Mouse (Mus musculus) embryonic facial prominence, embryonic 15.5 days (tissue): ENCODE measurements around the gene Ggt1. TPM values are rescaled to one million over a fixed set of nuclear protein-coding genes. Genes with fewer than 3 reads are reported as not detected.
"Not testable (repeated sequence)": the region's sequence is repeated elsewhere in the genome, so short reads cannot be mapped to it uniquely, and the experiment has no call there.

Experiments used
- ATAC-seq: fragments of 200-750 bp; cut with Nextera tagmentation; 2 replicates; pipeline ENCODE4 v1.8.0; 2017; ENCODE audit warnings: low read depth, moderate TSS enrichment; ENCODE audit not compliant: insufficient number of reproducible peaks, low FRiP score, low TSS enrichment
- H3K27ac ChIP-seq: fragments of 300-500 bp; sonication (generic); replicated peaks from 2 replicates; pipeline ENCODE4 v1.5.1; 2015; ENCODE audit warnings: mild to moderate bottlenecking, inconsistent platforms
- H3K27me3 ChIP-seq: fragments of 300-500 bp; sonication (generic); 2 replicates; pipeline ENCODE4 v1.6.1; 2015; ENCODE audit warnings: inconsistent platforms
- H3K36me3 ChIP-seq: fragments of 300-500 bp; sonication (generic); 2 replicates; pipeline ENCODE4 v1.6.1; 2015; ENCODE audit warnings: mild to moderate bottlenecking, inconsistent platforms
- H3K4me1 ChIP-seq: fragments of 300-500 bp; sonication (generic); 2 replicates; pipeline ENCODE4 v1.6.1; 2015; ENCODE audit warnings: inconsistent platforms
- H3K4me2 ChIP-seq: fragments of 300-500 bp; sonication (generic); replicated peaks from 2 replicates; pipeline ENCODE4 v1.6.1; 2015; ENCODE audit warnings: mild to moderate bottlenecking, inconsistent platforms
- H3K4me3 ChIP-seq: fragments of 300-500 bp; sonication (generic); replicated peaks from 2 replicates; pipeline ENCODE4 v1.5.1; 2015; ENCODE audit warnings: mild to moderate bottlenecking, inconsistent platforms
- H3K9ac ChIP-seq: fragments of 300-500 bp; sonication (generic); 2 replicates; pipeline ENCODE4 v1.6.1; 2015; ENCODE audit warnings: inconsistent platforms
- H3K9me3 ChIP-seq: fragments of 300-500 bp; sonication (generic); replicated peaks from 2 replicates; pipeline ENCODE4 v1.6.1; 2016; ENCODE audit warnings: inconsistent platforms
- WGBS: fragments of 180-500 bp; shearing (Covaris S2); methylation state at CpG from one replicate; pipeline ENCODE4 v1.1.7; 2015; 5-methylcytosine and 5-hydroxymethylcytosine counted together
- polyA plus RNA-seq: library from polyadenylated mRNA; unstranded; fragments of >200 nt; fragmentation: Nextera tagmentation; extraction: Ambion mirVana; gene quantifications from 2 replicates; pipeline ENCODE4 v1.2.1, GENCODE M21; 2015

The Ggt1 gene
- polyA plus RNA-seq, 1 experiment from 2014 or later: 2.2 TPM

GRCm38 (mm10) chr10:75564687-75565265, 3.4 kb downstream of the Ggt1 start:
- H3K27ac ChIP-seq: no peak overlapping the region
- ATAC-seq: no peak
- no peak overlapping the region for H3K4me2 ChIP-seq
- WGBS: 79% methylated on average over 12 of the region's 12 CpGs
- H3K9ac ChIP-seq: no peak overlapping the region
- H3K4me1 ChIP-seq: peaks cover 12% of the 10 kb centered on the region
- no peak overlapping the region for H3K4me3 ChIP-seq
- H3K36me3 ChIP-seq: no peaks in the 10 kb centered on the region
- H3K9me3 ChIP-seq: no peaks in the 10 kb centered on the region
- H3K27me3 ChIP-seq: peaks cover 22% of the 10 kb centered on the region

GRCm38 (mm10) chr10:75565436-75565835, 4.0 kb downstream of the Ggt1 start:
- 57% methylated on average over 6 of the region's 6 CpGs for WGBS

GRCm38 (mm10) chr10:75565906-75566305, 4.5 kb downstream of the Ggt1 start:
- peaks cover 13% of the 10 kb centered on the region; the same call in 1 of the 2 replicates for H3K27me3 ChIP-seq
- no peaks in the 10 kb centered on the region for H3K9me3 ChIP-seq
- no peak overlapping the region for H3K4me2 ChIP-seq
- no peaks in the 10 kb centered on the region for H3K36me3 ChIP-seq
- no peak overlapping the region for H3K9ac ChIP-seq
- H3K27ac ChIP-seq: no peak overlapping the region
- ATAC-seq: peak; percentile 30; the same call in 1 of the 2 replicates
- 80% methylated on average over 7 of the region's 7 CpGs for WGBS
- no peak overlapping the region for H3K4me3 ChIP-seq
- H3K4me1 ChIP-seq: peaks cover under 1% of the 10 kb centered on the region; the same call in 1 of the 2 replicates

More at GRCm38 (mm10) chr10:75565436-75565835, 4.0 kb downstream of the Ggt1 start:
- Histone ChIP-seq H3K36me3 (no peaks in the 10 kb centered on the region), H3K9ac (no peak overlapping the region), H3K9me3 (no peaks in the 10 kb centered on the region), H3K27me3 (peaks cover 17% of the 10 kb centered on the region), H3K4me1 (peaks cover 5% of the 10 kb centered on the region), H3K4me2 (no peak overlapping the region), H3K4me3 (no peak overlapping the region), H3K27ac (no peak overlapping the region)
- no peak for ATAC-seq

- Histone ChIP-seq H3K4me2 (no peak overlapping the region), H3K27ac (no peak overlapping the region), H3K4me3 (no peak overlapping the region), H3K36me3 (no peaks in the 10 kb centered on the region), H3K4me1 (no peaks in the 10 kb centered on the region), H3K9ac (no peak overlapping the region), H3K27me3 (peaks cover 9% of the 10 kb centered on the region; the same call in 1 of the 2 replicates), H3K9me3 (no peaks in the 10 kb centered on the region)
- 76% methylated on average over 5 of the region's 5 CpGs for WGBS
- no peak for ATAC-seq
Measured at GRCm38 (mm10) chr10:75566321-75566720, 4.9 kb downstream of the Ggt1 start.

DNA sequence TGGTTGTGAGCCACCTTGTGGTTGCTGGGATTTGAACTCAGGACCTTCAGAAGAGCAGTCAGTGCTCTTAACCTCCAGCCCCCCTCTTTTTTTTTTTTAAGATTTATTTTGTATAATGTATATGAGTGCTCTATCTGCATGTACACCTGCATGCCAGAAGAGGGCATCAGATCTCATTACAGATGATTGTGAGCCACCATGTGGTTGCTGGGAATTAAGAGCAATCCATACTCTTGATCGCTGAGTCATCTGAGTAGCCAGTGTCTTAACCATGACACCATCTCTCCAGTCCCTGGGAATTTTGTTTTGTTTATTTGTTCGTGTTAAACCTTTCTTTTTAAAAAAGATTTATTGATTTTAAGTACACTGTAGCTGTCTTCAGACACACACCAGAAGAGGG, 5.4 kb downstream of the Ggt1 start:
- H3K4me3 ChIP-seq, H3K4me2 ChIP-seq, H3K4me1 ChIP-seq, H3K27ac ChIP-seq, H3K36me3 ChIP-seq, H3K27me3 ChIP-seq, H3K9me3 ChIP-seq, H3K9ac ChIP-seq, ATAC-seq: not testable (repeated sequence)
- 73% methylated on average over 2 of the region's 2 CpGs for WGBS

DNA sequence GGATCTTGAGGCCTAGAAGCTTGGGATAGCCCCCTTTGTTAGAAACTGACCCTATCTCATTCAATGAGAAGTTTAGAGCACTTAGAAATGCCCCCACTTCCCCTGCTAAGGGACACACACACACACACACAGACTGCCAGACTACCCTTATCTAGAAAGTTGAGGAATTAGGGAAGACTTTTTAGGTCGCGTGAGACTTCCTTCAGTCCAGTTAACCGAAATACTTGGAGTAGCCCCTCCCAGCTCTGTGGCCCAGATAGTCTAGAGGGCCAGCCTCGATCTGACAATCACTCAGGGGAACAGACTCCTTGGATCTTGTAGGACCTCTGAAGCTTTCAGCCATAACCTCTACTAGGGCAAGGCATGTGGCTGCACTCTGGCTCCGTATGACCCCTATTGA, 6.6 kb downstream of the Ggt1 start:
- 47% methylated on average over 5 of the region's 5 CpGs for WGBS

DNA sequence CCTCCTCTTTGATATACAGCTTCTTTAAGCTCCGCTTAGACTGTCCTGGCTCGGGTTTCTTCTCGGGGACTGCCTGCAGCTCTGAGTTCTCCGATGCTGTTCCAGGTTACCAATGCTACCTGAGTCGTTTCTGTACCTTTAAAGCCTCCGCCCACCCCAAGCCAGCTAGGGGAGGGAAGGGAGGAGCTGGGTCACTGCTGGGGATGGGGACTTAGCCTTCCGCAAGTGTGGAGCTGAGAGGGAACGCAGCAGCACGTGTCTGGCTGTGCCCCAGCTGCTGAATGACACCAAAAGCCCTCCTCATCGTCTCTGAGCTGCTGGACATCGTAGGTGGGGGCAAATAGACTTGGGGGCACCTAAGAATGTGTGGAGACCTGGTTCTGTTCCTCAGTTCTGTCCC, 7.0 kb downstream of the Ggt1 start:
- H3K4me3 ChIP-seq: no peak overlapping the region
- no peak overlapping the region for H3K4me2 ChIP-seq
- no peak for ATAC-seq
- WGBS: 9% methylated on average over 11 of the region's 11 CpGs
- no peak overlapping the region for H3K9ac ChIP-seq
- no peaks in the 10 kb centered on the region for H3K9me3 ChIP-seq
- H3K4me1 ChIP-seq: 0 out of 2 replicates have a peak, but pooled peaks cover 4% of the 10 kb centered on the region
- no peaks in the 10 kb centered on the region for H3K27me3 ChIP-seq
- no peaks in the 10 kb centered on the region for H3K36me3 ChIP-seq
- no peak overlapping the region for H3K27ac ChIP-seq

More for the DNA sequence above, 6.6 kb downstream of the Ggt1 start:
- Histone ChIP-seq H3K9me3 (no peaks in the 10 kb centered on the region), H3K27me3 (no peaks in the 10 kb centered on the region), H3K27ac (no peak overlapping the region), H3K36me3 (no peaks in the 10 kb centered on the region), H3K9ac (no peak overlapping the region), H3K4me2 (no peak overlapping the region), H3K4me1 (0 out of 2 replicates have a peak, but pooled peaks cover 4% of the 10 kb centered on the region), H3K4me3 (no peak overlapping the region)
- ATAC-seq: no peak

- no peak for ATAC-seq
- no peaks in the 10 kb centered on the region for H3K36me3 ChIP-seq
- no peak overlapping the region for H3K27ac ChIP-seq
- H3K9me3 ChIP-seq: no peaks in the 10 kb centered on the region
- H3K4me1 ChIP-seq: 0 out of 2 replicates have a peak, but pooled peaks cover 4% of the 10 kb centered on the region
- 17% methylated on average over 4 of the region's 4 CpGs for WGBS
- H3K4me3 ChIP-seq: no peak overlapping the region
- no peaks in the 10 kb centered on the region for H3K27me3 ChIP-seq
- no peak overlapping the region for H3K4me2 ChIP-seq
- H3K9ac ChIP-seq: no peak overlapping the region
Measured at GRCm38 (mm10) chr10:75568851-75569250, 7.4 kb downstream of the Ggt1 start.

DNA sequence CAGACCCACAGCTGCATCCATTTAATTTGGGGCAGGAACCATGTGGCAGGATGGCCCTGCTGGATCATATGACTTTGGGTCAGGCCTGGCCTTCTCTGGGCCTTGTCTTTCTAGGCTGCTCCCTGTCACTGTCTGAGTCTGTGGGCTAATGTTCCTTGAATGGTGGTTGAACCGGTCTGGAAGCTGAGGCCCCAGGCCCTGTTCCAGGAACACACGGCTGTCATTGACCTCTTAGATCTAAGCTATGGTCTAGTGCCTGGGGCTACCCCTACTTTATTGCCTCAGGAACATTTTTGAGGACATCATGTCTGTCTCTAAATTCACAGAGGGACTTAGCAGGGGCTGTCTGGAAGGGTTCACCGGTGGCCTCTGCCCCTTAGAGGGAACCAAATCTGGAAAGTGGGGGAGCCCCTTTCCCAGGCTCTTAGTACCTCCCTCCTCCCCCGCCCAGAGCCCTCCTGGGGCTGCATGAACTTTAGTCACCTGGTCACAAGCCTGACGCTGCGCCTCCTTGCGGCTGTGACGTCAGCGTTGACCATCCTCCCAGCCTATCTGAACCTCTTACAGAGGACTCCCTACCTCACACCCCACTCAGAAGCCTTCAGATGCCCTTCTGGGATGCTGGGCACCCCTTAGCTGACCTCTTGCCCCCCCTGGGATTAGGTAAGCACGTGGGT, 9.7 kb downstream of the Ggt1 start:
- 0 out of 2 replicates have a peak, but pooled peaks cover 4% of the 10 kb centered on the region for H3K4me1 ChIP-seq
- H3K36me3 ChIP-seq: no peaks in the 10 kb centered on the region
- no peak overlapping the region for H3K27ac ChIP-seq
- H3K4me3 ChIP-seq: no peak overlapping the region
- 31% methylated on average over 10 of the region's 10 CpGs for WGBS
- no peak for ATAC-seq
- no peaks in the 10 kb centered on the region for H3K27me3 ChIP-seq
- no peak overlapping the region for H3K4me2 ChIP-seq
- no peaks in the 10 kb centered on the region for H3K9me3 ChIP-seq
- no peak overlapping the region for H3K9ac ChIP-seq

DNA sequence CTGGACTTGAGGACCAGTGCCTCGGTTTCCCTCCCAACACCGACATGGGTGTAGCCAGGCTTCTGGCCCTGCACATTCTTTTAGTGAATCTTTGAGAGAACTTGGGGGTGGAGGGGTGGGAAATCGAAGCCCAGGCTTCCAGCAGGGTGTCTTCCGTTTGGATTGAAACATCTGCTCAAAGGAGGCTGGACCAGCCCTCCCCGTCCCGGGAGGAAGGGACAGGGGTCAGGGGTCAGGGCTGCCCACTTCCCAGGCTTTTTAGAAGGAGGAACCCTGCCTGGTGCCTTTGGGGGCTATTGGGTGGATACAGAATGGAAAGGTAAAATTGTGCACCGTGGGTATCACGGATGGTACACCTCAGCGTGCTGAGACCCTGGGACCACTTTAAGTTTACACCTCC, 10.5 kb downstream of the Ggt1 start:
- Histone ChIP-seq H3K4me2 (no peak overlapping the region), H3K4me1 (0 out of 2 replicates have a peak, but pooled peaks cover 4% of the 10 kb centered on the region), H3K27me3 (no peaks in the 10 kb centered on the region), H3K4me3 (no peak overlapping the region), H3K9ac (no peak overlapping the region), H3K27ac (no peak overlapping the region), H3K36me3 (no peaks in the 10 kb centered on the region), H3K9me3 (no peaks in the 10 kb centered on the region)
- no peak for ATAC-seq
- 40% methylated on average over 9 of the region's 9 CpGs for WGBS

- no peaks in the 10 kb centered on the region for H3K36me3 ChIP-seq
- no peak overlapping the region for H3K4me2 ChIP-seq
- H3K4me3 ChIP-seq: no peak overlapping the region
- no peak overlapping the region for H3K27ac ChIP-seq
- 0 out of 2 replicates have a peak, but pooled peaks cover 4% of the 10 kb centered on the region for H3K4me1 ChIP-seq
- no peak for ATAC-seq
- WGBS: 71% methylated on average over 10 of the region's 10 CpGs
- H3K9me3 ChIP-seq: no peaks in the 10 kb centered on the region
- no peaks in the 10 kb centered on the region for H3K27me3 ChIP-seq
- H3K9ac ChIP-seq: no peak overlapping the region
Measured at GRCm38 (mm10) chr10:75573181-75573580, 11.8 kb downstream of the Ggt1 start.
